Mouse (Mus musculus) lung, postnatal 25 days (tissue): ENCODE measurements around the gene Rad9a.

Experiments
- DNase-seq: peaks from one replicate; pipeline ENCODE4 v3.0.0; 2022; ENCODE audit warnings: low spot score

The Rad9a gene

DNA sequence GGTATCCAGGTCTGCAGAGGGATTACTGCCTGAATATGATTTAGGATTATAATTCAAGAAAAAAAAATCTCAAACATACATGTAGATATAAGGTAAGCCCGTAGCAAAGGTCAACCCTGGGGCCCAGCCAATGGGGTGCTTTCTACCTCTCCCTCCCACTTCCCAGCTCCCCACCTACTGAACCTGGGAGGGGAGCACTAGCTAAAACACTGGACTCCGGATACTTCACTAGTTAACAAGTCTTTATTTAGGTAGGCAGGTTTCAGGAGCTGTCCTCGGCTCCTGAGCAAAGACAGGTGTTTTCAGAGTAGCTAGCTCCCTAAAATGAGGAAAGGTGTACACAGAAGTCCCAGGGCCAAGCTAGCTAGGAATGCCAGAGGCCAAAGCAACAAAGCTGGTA, 37.4 kb downstream of the Rad9a start:
- no peak for DNase-seq

- DNase-seq = no peak
These were observed 37.9 kb downstream of the Rad9a start for GRCm38 (mm10) chr19:4163543-4163887.

DNA sequence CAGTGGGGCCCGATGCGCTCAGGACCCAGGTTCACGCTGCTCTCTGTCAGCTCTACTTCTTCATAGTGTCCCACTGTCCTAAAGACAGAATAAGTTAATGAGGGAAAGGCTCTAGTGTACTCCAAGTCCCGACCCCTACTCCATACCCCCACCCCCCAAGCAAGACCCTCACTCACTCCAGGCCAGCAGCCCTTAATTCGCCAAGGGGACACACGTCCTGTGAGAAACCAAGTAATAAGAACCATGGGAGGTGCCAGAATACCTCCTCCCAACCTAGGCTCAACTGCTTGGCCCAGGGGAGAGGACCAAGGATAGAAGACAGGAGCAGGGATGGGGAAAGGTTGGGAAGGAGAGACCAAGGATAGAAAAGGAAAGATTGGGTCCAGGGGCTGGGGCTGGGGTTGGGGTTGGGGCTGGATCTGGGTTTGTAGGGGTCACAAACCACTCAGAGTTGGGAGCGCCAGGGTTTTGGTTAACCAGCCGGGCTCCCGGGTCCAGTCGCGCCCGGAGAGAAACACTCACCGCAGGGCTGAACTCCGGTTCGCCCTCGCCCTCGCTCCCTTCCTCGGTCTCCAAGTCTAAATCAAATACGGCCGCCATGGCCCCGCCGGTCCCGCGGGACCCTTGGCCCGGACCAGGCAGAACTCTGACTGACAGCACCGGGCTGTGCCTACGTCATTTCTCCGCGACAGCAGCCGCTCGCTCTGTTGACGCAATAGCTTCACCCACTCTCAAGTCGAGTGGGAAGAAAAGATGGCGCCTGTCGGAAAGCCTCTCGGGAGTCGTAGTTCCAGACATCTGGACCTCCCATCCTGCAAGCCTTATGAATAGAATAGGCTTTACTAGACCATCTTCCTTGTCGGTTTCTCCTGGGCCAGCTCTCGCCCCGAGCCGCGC, 38.6 kb downstream of the Rad9a start, which contains the start of gene Rps6kb2:
TSS of gene Rps6kb2 (minus strand) at position 709 of the 897 bp plus-strand sequence.
- peak; percentile 98 for DNase-seq

DNA sequence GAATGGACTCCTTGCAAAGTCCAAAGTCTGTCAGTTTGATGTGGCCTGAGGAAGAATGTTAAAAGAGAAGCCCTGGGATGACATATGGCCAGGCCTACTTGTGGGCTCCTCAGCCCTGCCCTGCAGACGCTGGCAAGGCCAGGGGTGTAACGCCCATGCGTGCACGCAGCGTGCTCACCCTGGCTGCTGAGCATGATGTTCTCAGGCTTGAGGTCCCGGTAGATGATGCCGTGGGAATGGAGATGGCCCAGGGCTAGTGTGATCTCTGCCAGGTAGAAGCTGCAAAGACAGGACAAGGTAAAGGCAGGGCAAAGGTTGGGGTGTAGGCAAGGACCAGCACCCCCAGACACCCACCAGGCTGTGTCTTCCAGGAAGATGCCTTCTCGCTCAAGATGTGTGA, 42.4 kb downstream of the Rad9a start:
- no peak for DNase-seq

- DNase-seq = no peak
These were observed 44.7 kb downstream of the Rad9a start for GRCm38 (mm10) chr19:4156771-4157170.

DNA sequence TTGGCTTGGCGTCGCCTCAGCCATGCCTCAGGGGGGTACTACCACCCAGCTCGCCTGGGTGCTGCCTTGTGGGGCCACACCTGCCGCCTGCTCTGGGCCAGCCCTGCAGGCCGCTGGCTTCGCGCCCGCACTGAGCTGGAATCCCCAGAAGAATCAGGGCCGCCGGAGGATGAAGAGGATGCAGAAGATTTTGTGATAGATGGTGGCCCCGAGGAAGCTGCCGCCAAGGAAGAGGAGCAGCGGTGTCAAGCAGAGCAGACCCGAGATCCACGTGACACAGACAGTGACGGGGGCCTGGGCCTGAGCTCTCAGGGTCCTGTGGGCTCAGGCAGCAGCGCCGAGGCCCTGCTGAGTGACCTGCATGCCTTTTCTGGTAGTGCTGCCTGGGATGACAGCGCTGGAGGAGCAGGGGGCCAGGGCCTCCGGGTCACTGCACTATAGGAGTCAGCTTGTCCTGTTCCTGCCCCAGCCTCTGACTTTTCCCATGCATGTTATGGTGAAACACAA, 45.3 kb downstream of the Rad9a start:
- no peak for DNase-seq

DNA sequence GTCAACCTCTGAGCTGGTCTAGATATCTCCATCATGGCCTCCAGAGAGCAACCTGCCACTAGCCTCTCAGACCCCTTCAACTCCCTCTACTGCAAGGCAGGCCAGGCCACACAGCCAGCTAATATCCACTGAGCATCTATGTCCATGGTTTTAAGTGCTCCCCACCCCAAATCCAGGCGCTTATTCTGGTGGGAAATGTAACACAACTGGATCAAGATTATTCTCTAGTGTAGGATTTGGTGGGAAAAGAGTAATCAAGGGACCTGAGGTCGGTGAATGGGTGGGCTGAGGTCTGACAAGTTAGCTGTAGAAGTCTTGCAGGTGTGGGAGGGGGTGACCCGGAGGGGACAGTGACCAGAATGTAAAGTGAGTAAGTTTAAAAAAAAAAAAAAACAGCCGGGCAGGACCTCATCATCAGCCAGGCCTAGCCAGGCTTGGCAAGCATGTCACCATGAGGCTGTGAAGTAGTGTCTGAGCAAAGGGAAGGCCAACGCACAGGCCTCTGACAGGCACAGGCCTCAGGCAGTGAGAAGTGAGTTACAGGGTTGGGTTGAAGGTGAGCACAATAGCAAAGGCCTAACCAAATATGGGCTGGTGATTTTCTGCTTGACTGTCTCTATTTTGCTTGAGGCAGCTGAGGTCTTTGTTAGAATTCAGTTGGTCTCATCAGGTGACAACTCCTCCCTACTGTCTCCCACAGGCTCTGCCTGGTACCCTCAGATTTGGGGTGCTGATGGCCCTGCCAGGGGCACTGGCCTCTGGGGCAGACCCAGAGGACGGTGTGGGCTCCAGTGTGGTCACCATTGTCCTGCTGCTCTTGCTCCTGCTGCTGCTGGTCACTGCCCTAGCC, 46.0 kb downstream of the Rad9a start:
- no peak for DNase-seq

- DNase-seq = no peak
These were observed 46.8 kb downstream of the Rad9a start for GRCm38 (mm10) chr19:4154437-4155222.

GRCm38 (mm10) chr19:4153232-4153654, 48.2 kb downstream of the Rad9a start, which contains the start of gene Ptprcap:
TSS of gene Ptprcap (plus strand) at chr19:4153604.
- no peak for DNase-seq

DNA sequence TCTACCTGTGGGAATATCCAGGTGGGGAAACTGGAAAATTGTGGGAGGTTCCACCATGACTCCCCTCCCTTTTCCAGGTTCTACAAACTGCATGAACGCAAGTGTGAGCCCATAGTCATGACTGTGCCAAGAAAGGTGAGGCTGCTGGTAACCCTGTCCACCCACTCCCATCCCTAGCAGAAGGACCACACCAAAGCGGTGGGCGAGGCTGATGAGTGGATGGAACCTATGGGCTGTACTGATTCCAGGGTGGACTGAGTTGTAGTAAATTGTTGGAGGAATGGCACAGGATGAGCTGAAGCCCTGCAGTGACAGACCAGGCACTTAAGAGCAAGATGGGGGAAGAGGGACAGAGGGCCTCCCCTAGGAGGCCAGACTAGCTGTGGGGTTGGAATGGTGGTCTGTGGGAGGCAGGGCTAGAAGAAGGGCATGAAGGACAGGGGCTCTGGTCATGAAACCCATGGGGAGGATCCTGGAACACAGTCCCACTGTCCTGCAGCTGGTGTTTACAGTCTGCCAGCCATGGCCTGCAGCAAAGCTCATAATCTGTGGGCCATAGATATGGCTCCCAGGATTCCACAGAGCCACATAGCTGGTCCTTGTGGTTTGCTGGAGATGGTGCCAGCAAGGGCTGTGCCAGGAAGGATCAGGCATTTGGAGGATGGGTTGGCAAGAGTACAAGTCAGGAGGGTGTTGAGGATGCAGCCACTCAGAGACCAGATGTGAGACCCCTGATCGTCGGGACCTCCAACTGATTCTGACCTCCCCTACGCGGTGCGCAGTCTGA, 48.8 kb downstream of the Rad9a start:
- no peak for DNase-seq

DNA sequence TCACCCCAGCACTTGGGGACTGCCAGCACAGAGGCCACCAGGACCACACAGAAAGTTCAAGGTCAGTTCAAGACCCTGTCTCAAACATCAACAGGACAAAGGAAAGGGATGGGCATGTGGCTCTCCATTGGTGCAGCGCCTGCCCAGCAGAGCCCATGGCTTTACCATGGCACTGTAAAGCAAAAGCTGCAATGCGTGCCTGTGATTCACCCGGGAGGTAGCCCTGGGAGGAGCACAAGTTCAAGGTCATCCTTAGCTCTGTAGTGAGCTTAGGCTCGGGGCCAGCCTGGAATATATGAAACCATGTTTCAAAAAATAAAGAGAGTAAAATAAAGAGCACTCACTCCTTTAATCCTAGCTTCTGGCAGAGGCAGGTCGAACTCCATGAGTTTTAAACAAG, 49.6 kb downstream of the Rad9a start:
- DNase-seq = no peak

- no peak for DNase-seq
These were observed 50.0 kb downstream of the Rad9a start for GRCm38 (mm10) chr19:4151488-4151860.

DNA sequence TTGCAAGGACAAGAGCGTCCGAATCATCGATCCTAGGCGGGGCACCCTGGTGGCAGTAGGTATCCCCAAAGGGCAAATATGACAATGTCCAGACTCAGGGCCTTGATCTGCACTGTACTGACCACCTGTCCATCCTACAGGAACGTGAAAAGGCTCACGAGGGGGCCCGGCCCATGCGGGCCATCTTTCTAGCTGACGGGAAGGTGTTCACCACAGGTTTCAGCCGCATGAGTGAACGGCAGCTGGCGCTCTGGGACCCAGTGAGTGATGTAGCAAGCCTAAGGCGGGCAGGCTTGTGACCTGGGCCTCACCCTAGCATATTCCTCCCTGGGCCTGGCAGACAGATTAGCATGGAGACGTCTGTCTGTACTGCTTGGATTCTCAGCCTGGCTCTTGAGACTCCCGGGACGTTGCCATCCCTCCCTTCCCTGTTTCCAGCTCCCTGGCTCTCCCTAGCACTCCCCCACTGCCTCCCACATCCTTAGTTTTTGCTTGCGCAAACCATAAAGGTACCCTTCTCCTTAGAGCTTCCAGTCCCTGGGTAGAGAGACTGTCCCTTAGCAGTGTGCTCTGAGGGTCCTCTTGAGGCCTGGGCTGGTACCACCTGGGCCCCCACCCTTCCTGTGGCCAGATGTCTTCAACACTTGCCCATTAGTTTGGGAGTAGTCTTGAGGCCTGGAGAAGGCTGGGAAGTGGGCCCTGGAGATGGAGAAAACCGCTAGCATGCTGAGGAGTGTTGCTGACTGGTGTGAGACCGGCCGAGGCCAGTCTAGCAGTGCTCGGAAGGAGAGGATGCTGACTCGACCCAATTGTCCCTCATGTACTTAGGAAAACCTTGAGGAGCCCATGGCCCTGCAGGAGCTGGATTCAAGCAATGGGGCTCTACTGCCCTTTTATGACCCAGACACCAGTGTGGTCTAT, 50.6 kb downstream of the Rad9a start:
- no peak for DNase-seq

DNA sequence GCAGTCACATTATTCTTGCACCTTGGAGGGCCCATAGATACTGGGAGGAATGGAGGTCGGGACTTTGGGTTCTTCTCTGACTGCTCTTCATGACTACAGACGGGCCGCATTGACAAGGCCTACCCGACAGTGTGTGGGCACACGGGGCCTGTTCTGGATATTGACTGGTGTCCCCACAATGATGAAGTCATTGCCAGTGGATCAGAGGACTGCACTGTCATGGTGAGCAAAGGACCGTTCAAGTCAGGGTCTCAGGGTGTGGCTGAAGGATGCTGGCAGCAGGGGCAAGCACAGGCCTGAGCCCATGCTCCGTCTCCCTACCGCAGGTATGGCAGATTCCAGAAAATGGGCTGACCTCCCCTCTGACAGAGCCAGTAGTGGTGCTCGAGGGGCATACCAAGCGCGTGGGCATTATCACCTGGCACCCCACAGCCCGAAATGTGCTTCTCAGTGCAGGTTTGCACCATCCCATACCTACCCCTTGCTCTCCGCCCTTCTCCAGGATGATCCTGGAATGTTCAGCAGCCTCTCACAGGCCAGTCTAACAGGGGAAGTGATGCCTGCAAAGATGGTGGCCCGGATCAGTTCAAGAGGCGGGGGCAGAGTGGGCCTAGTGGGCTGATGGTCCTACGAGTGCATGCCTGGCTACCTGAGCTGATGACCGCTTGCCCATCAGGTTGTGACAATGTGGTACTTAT, 51.5 kb downstream of the Rad9a start:
- no peak for DNase-seq

DNA sequence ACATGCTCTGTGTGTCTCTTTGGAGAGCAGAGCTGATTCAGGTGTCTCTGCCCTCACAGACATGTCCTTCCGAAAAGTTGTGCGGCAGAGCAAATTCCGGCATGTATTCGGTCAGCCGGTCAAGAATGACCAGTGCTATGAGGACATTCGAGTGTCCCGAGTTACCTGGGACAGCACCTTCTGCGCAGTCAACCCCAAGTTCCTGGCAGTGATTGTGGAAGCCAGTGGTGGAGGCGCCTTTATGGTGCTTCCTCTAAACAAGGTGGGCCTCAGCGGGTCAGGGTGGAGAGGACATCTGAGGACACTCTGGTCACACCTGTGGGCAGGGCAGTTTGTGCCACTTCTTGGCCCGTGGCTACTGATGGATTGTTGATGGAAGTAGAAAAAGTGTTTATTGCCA, 52.2 kb downstream of the Rad9a start:
- no peak for DNase-seq

GRCm38 (mm10) chr19:4148819-4149218, 52.6 kb downstream of the Rad9a start:
- no peak for DNase-seq

GRCm38 (mm10) chr19:4148491-4148806, 53.0 kb downstream of the Rad9a start, which contains the start of gene Coro1b:
TSS of gene Coro1b (plus strand) at chr19:4148619.
- DNase-seq = peak; percentile 98

DNA sequence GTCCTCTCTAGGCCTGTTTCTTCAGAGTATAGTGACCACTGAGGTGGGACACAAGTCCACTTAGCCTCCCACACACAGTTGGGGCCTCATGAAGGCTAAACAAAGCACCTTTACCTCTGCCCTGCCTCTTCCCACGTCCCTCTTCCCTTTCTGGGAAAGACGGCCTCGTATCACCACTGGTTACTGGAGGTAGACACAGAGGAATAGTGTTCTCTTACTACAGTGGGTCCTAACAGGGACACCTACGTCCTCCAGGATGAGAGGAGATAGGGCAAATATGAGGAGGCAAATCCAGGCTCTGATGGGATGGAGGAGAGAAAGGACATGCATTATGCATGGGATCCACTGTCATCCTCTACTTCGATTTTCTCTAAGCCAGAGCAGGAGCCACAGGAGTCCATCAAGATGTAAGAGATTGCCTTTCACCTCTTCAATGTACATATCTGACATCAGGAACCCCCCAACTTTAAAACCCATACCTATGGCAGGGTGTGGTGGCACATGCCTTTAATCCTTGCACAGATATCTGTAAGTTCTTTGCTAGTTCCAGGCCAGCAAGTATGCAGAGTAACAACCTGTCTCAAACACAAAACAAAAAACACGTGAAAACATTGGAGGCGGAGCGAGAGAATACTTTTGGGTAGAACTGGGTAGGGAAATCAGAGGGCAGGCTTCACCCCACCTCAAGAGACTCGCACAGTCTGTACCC, 53.5 kb downstream of the Rad9a start:
- no peak for DNase-seq

- DNase-seq = no peak
These were observed 54.4 kb downstream of the Rad9a start for GRCm38 (mm10) chr19:4147022-4147405.
